Mouse (Mus musculus) liver, adult 2 months (tissue): ENCODE data around the gene Ptk6.

Experiments
- CTCF ChIP-seq: fragments of 200-500 bp; IDR thresholded peaks from 2 replicates; pipeline ENCODE4 v1.5.1; 2011; ENCODE audit warnings: low read depth, low read length, control low read depth
- POLR2A ChIP-seq: fragments of 200-500 bp; IDR thresholded peaks from 2 replicates; pipeline ENCODE4 v1.6.1; 2011; ENCODE audit warnings: low read length, control low read depth; ENCODE audit not compliant: insufficient read depth; ENCODE audit errors: extremely low read depth

- no peak for TF ChIP-seq CTCF
- no peak for TF ChIP-seq POLR2A
Measured at GRCm38 (mm10) chr2:181240806-181241440, 38.3 kb upstream of the Ptk6 start.
